Mouse (Mus musculus) bone marrow macrophage, adult 2 months (primary cell): ENCODE data around the gene Chid1. TPM values are rescaled to one million over a fixed set of nuclear protein-coding genes. Genes with fewer than 3 reads are reported as not detected.

Source experiments
- H3K27ac ChIP-seq: 2 replicates; pipeline ENCODE4 v1.5.1; 2012; ENCODE audit warnings: low read depth, low read length; ENCODE audit not compliant: insufficient read depth
- H3K4me1 ChIP-seq: 2 replicates; pipeline ENCODE4 v1.6.1; 2012; ENCODE audit warnings: low read length; ENCODE audit not compliant: control insufficient read depth, insufficient read depth
- H3K4me3 ChIP-seq: 2 replicates; pipeline ENCODE4 v1.5.1; 2012; ENCODE audit warnings: mild to moderate bottlenecking, low read length, moderate library complexity; ENCODE audit not compliant: insufficient read depth
- CTCF ChIP-seq: IDR thresholded peaks from 2 replicates; pipeline ENCODE4 v1.5.1; 2012; ENCODE audit warnings: low read depth, mild to moderate bottlenecking, low read length, moderate library complexity
- POLR2A ChIP-seq: IDR thresholded peaks from 2 replicates; pipeline ENCODE4 v1.6.1; 2012; ENCODE audit warnings: mild to moderate bottlenecking, low read depth, low read length, borderline replicate concordance
- polyA plus RNA-seq: library from polyadenylated mRNA; stranded (reverse); fragments of >200 nt; gene quantifications from 2 replicates; pipeline ENCODE4 v1.2.4, GENCODE M21; 2012; ENCODE audit not compliant: missing spikeins, insufficient read depth, insufficient read length

Gene Chid1
- polyA plus RNA-seq, 1 experiment = 16.3 TPM

GRCm38 (mm10) chr7:141558946-141559345, 19.3 kb upstream of the Chid1 start:
- no peak for TF ChIP-seq POLR2A
- H3K4me1 ChIP-seq = peaks cover 45% of the 10 kb centered on the region
- peak overlapping the region; percentile 77 for H3K27ac ChIP-seq
- no peak overlapping the region for H3K4me3 ChIP-seq

- TF ChIP-seq POLR2A (no peak), CTCF (no peak)
- Histone ChIP-seq H3K4me3 (no peak overlapping the region), H3K4me1 (peaks cover 41% of the 10 kb centered on the region), H3K27ac (peak overlapping the region; percentile 93)
Observed at GRCm38 (mm10) chr7:141558329-141558776, 18.7 kb upstream of the Chid1 start.

GRCm38 (mm10) chr7:141550464-141550863, 10.8 kb upstream of the Chid1 start:
- TF ChIP-seq CTCF (no peak), POLR2A (no peak)
- H3K4me3 ChIP-seq = no peak overlapping the region
- peaks cover 18% of the 10 kb centered on the region for H3K4me1 ChIP-seq
- H3K27ac ChIP-seq = peak overlapping the region; percentile 45

GRCm38 (mm10) chr7:141549432-141550061, 9.9 kb upstream of the Chid1 start:
- Histone ChIP-seq H3K4me3 (no peak overlapping the region), H3K4me1 (peaks cover 18% of the 10 kb centered on the region), H3K27ac (peak overlapping the region; percentile 45)
- TF ChIP-seq CTCF (no peak), POLR2A (no peak)

- TF ChIP-seq CTCF (no peak), POLR2A (no peak)
- no peak overlapping the region for H3K4me3 ChIP-seq
- no peak overlapping the region for H3K27ac ChIP-seq
- H3K4me1 ChIP-seq = peaks cover 18% of the 10 kb centered on the region
Observed at GRCm38 (mm10) chr7:141544654-141545053, 5.0 kb upstream of the Chid1 start.

GRCm38 (mm10) chr7:141542588-141542987, 2.9 kb upstream of the Chid1 start:
- Histone ChIP-seq H3K4me1 (peaks cover 21% of the 10 kb centered on the region), H3K4me3 (no peak overlapping the region), H3K27ac (no peak overlapping the region)
- TF ChIP-seq POLR2A (no peak), CTCF (no peak)

- peaks cover 21% of the 10 kb centered on the region for H3K4me1 ChIP-seq
- TF ChIP-seq CTCF (no peak), POLR2A (no peak)
- H3K4me3 ChIP-seq = no peak overlapping the region
- H3K27ac ChIP-seq = peak overlapping the region; percentile 62
Observed at GRCm38 (mm10) chr7:141541681-141542080, 2.0 kb upstream of the Chid1 start.

- no peak for TF ChIP-seq POLR2A
- TF ChIP-seq CTCF = no peak
- peak overlapping the region; percentile 95 for H3K27ac ChIP-seq
- H3K4me1 ChIP-seq = peaks cover 23% of the 10 kb centered on the region
- H3K4me3 ChIP-seq = peak overlapping the region; percentile 77
Observed at GRCm38 (mm10) chr7:141540312-141541081, 840 bp upstream of the Chid1 start.

GRCm38 (mm10) chr7:141538852-141539555, 653 bp downstream of the Chid1 start:
- peak overlapping the region; percentile 50 for H3K27ac ChIP-seq
- H3K4me1 ChIP-seq = peaks cover 33% of the 10 kb centered on the region
- TF ChIP-seq POLR2A (no peak), CTCF (no peak)
- peak overlapping the region; percentile 77 for H3K4me3 ChIP-seq
